Mouse (Mus musculus) neutrophil, adult 5-6 weeks (primary cell): ENCODE measurements around the gene Ift46. TPM values are rescaled to one million over a fixed set of nuclear protein-coding genes. Genes with fewer than 3 reads are reported as not detected.
A peak's percentile ranks its signal among the peaks of the same experiment; 100 is the strongest.
"Not testable (repeated sequence)": the region's sequence is repeated elsewhere in the genome, so short reads cannot be mapped to it uniquely, and the experiment has no call there.

Source experiments
- ATAC-seq: fragments of 151-379, 151-347 bp; 2 replicates; pipeline ENCODE4 v1.8.0; 2017; ENCODE audit warnings: mild to moderate bottlenecking, moderate TSS enrichment; ENCODE audit not compliant: insufficient number of reproducible peaks, poor library complexity, low FRiP score, severe bottlenecking; ENCODE audit errors: extremely low read depth
- total RNA-seq: library from RNA; stranded (forward); fragments of 200-1000 nt; gene quantifications from 2 replicates; pipeline ENCODE4 v1.2.3, GENCODE M21; 2017

Ift46 gene
- total RNA-seq, 1 experiment from 2014 or later, result 49.6 TPM

GRCm38 (mm10) chr9:44734524-44735494 is 32.9 kb upstream of the Ift46 start, which contains the start of gene Phldb1:
Gene Phldb1 (minus strand): TSS chr9:44735198.
- no peak for ATAC-seq

- no peak for ATAC-seq
Observed at GRCm38 (mm10) chr9:44735886-44736285, 31.8 kb upstream of the Ift46 start.

DNA sequence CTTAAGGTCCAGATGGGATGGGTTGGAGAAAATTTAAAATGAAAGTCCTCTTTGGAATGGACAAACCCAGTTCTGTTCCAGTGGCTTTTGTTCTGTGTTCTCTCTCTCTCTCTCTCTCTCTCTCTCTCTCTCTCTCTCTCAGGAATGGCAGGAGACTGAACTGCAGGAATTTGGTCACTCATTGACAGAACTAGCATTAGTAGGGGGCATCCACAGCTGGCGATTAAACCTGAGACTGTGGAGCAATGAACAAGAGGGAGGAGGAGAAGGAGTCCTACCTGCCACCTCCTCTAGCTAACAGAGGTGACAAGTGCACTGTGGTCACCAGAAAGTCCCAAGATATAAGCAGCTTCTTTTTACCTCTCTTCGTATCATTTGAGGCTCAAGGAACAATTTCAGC is 31.4 kb upstream of the Ift46 start:
- ATAC-seq, result no peak

DNA sequence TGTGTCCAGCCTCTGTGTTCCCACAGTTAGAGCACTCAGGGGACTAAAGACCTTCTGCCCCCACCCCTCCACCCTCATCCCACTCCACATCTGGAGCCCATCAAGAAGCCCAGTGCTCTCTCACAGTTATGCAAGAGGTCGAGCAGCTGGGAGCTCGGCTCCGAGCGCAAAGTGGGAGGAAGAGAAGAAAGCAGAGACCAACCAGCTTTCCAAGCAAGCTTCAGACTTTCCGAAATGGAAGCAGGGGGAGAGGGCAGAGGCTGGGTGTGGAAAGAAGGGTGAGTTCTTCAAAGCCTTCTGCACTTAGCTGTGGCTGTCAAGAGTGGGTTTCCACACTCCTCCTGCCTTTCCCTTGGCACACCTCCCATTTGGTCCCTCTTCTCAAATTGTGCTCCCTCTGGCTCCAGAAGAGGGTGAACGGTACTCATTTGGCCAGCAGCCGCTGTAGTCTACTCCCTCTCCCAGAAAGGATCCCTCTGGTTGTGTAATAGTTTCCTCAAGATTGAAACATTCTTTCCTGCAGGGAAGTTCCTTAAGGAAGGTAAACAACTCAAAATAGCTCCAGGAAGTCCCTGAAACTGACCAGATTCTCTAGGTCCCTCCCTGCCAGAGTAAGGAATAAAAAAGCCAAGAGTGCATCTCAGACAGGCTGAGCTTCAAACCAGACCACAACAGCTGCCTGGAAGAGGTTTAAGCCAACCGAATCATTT is 30.3 kb upstream of the Ift46 start:
- ATAC-seq, result no peak

- no peak for ATAC-seq
Observed at GRCm38 (mm10) chr9:44740663-44741192, 27.0 kb upstream of the Ift46 start.

- no peak for ATAC-seq
Observed at GRCm38 (mm10) chr9:44745371-44745770, 22.3 kb upstream of the Ift46 start.

- no peak for ATAC-seq
Observed at GRCm38 (mm10) chr9:44746666-44747065, 21.0 kb upstream of the Ift46 start.

GRCm38 (mm10) chr9:44747341-44747740 is 20.4 kb upstream of the Ift46 start:
- no peak for ATAC-seq

GRCm38 (mm10) chr9:44748473-44748872 is 19.2 kb upstream of the Ift46 start:
- ATAC-seq, result no peak

- no peak for ATAC-seq
Observed at GRCm38 (mm10) chr9:44760873-44761272, 6.8 kb upstream of the Ift46 start.

DNA sequence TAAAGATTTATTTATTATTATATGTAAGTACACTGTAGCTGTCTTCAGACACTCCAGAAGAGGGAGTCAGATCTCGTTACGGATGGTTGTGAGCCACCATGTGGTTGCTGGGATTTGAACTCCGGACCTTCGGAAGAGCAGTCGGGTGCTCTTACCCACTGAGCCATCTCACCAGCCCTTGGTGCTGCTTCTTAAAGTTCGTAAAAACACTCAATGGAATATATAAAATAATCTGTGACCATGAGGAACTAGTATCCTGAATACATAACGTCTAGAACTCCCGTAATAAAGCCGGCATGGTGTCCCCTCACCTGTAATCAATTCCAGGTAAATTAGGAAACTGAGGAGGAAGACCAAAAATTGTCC is 304 bp downstream of the Ift46 start:
- ATAC-seq, result not testable (repeated sequence)

DNA sequence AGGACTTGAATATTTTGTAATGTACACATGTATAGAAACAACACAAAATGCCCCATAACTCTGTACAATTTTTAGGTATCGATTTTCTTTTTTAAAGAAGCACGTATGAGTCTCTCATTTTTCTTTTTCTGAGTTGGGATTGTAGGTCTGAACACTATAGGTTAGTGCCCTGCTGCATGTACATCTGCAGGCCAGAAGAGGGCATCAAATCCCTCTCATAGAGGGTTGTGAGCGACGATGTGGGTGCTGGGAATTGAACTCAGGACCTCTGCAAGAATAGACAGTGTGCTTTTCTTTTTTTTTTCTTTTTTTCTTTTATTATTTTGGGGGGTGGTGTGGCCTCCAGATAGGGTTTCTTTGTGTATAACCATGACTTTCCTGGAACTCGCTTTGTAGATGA is 3.7 kb downstream of the Ift46 start:
- ATAC-seq, result no peak

GRCm38 (mm10) chr9:44772392-44772749 is 4.7 kb downstream of the Ift46 start:
- no peak for ATAC-seq

DNA sequence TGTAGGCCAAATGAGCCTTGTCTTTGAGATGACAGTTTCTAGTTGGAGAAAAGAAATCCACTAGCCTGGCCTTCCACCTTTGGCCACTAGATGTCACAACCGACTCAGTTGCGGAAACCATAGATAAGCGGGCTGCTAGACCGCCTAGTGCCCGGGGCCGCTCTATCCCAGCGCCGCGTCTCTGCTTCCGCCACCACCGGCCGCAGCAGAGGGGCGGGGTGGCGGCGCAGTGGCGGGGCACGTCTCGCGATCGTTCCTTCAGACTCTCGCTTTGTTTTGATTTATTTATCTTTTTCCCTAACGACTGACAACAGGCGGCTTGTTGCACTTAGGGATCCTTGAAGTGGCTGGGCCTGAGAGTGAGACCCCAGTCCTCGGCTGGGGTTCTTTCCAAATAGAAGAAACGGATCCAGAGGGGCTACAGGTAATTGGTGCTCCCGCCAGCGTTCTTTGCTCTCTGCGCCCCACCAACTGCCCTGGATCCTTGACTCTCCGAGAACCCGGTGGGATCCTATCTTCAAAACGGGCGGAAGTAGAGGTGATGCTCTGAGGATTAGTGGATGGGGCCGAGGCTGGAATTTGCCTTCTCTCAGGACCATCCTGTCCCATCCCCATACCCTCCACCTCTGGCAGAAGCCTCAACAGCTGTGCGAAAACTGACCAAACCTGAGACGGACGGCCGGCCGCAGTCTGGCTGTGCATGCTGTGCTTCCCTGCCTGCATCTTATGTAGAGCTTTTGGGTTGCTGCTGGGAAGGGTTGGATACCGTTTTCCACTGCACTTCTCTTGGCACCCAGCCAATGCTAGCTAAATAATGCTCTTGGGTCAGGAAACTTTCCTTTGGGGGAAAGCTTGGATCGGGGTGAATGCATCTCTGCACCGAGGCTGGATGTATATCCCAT is 5.3 kb downstream of the Ift46 start:
- peak; percentile 99 for ATAC-seq

- no peak for ATAC-seq
Observed at GRCm38 (mm10) chr9:44792842-44793241, 25.1 kb downstream of the Ift46 start.

- ATAC-seq, result no peak
Observed at GRCm38 (mm10) chr9:44798298-44798697, 30.6 kb downstream of the Ift46 start.

DNA sequence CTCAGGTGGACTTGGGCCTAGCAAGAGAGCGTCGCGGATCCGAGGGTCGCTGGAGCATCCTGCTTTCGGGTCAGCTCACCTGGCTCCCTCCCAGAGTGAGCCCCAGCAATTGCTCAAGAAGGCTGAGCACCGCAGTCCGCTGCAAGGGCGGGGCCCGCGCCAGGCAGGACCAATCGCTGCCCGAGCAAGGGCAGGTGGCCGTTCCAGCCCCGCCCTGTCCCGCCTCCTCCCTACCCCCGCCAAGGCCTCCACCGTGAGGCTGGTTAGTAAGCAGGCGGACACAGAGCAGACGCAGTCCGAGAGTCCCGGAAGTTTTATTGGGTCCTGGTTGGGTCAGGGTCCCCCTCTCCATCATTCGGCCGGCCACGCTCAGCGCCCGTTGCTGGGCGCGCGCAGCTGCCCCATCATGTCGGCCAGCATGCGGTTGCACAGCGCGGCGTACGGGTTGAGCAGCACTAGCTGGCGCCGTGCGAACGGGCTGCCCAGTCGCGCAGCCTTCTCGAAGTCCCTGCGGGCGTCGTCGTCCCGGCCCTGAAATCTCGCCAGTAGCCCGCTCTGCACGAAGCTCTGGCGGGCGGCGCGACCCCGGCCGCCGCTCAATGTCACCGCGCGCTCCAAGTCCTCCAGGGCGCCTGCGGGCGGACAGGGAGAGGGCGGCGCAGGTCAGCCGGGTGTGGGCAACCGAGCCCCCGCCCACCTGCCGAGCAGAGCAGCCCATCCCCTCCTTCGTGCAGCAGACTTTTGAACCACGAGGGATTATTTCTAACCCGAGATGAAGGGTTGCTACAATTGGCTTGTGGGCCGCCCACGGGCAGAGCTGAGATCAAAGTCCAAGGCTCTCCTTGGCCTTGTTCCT is 31.6 kb downstream of the Ift46 start, which contains the start of gene Tmem25:
Gene Tmem25 (minus strand): TSS at position 206 of the 856 bp plus-strand sequence.
- ATAC-seq, result peak; percentile 43

DNA sequence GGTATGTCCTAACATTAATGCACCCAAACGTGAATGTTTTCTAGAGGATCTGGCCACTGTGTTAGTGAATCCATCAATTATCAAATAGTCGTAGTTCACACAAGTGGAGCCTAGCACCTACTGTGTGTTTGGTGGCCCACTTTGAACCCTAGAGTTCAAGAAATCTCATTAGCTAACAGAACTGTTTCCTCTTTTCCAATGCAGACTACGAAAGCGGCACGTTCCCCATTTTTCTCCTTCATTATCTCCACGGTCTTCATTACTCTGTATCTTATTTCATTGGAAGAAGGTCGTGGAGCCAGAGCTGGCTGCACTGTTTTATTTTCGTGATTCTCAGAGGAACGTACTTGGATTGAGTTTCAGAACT is 32.2 kb downstream of the Ift46 start:
- ATAC-seq, result no peak
